Mouse (Mus musculus) CH12.LX (cell line): Measurements from ENCODE around the gene C2cd4c. TPM values are rescaled to one million over a fixed set of nuclear protein-coding genes. Genes with fewer than 3 reads are reported as not detected.

ENCODE experiments used
- DNase-seq: peaks from one replicate; pipeline ENCODE4 v3.0.0-alpha.2; 2013; ENCODE audit errors: extremely low read depth
- H3K27ac ChIP-seq: 2 replicates; pipeline ENCODE4 v1.5.1; 2012; ENCODE audit warnings: low read depth, mild to moderate bottlenecking, control low read depth, moderate library complexity; ENCODE audit not compliant: insufficient read depth
- H3K27me3 ChIP-seq: replicated peaks from 2 replicates; pipeline ENCODE3; 2012; ENCODE audit warnings: inconsistent platforms
- H3K36me3 ChIP-seq, 2 experiments: replicated peaks in 1 of 2; 2 replicates each; pipeline versions ENCODE3 to v1.6.1; 2012; ENCODE audit warnings: inconsistent platforms in 1 of 2, low read length in 1 of 2, mild to moderate bottlenecking in 1 of 2, mixed read lengths in 1 of 2, moderate library complexity in 1 of 2; ENCODE audit not compliant: control insufficient read depth in 1 of 2, insufficient read depth in 1 of 2
- H3K4me1 ChIP-seq, 2 experiments: 2 replicates each; pipeline ENCODE4 v1.6.1; 2012; ENCODE audit warnings: inconsistent platforms in 1 of 2, moderate library complexity in 1 of 2; ENCODE audit not compliant: insufficient read depth in 2 of 2, control insufficient read depth in 1 of 2
- H3K4me2 ChIP-seq: 2 replicates; pipeline ENCODE4 v1.6.1; 2012; ENCODE audit warnings: low read depth, mild to moderate bottlenecking, control low read depth; ENCODE audit not compliant: poor library complexity, insufficient read depth, severe bottlenecking
- H3K4me3 ChIP-seq, 3 experiments: fragments of 150-350 bp in 1 of 3; sonication (generic) in 1 of 3; replicated peaks in 1 of 3; 2 replicates each; pipeline versions ENCODE3 to v1.5.1; 2011 to 2012; ENCODE audit warnings: low read depth in 2 of 3, low read length in 2 of 3, mild to moderate bottlenecking in 2 of 3, moderate library complexity in 2 of 3, control low read depth in 1 of 3, improper control_type of control experiment in 1 of 3, inconsistent platforms in 1 of 3, mixed read lengths in 1 of 3; ENCODE audit not compliant: poor library complexity in 1 of 3
- H3K79me2 ChIP-seq: replicated peaks from 2 replicates; pipeline ENCODE4 v1.6.1; 2012; ENCODE audit warnings: mild to moderate bottlenecking, moderate library complexity; ENCODE audit not compliant: control insufficient read depth, poor library complexity, insufficient read depth, severe bottlenecking; ENCODE audit errors: extremely low read depth
- H3K9ac ChIP-seq: 2 replicates; pipeline ENCODE4 v1.6.1; 2012; ENCODE audit warnings: low read depth, mild to moderate bottlenecking, control low read depth, moderate library complexity; ENCODE audit not compliant: insufficient read depth
- H3K9me3 ChIP-seq: replicated peaks from 2 replicates; pipeline ENCODE3; 2012; ENCODE audit warnings: low read length, inconsistent platforms, mixed read lengths
- E2F4 ChIP-seq: IDR thresholded peaks from 2 replicates; pipeline ENCODE4 v1.6.1; 2011; ENCODE audit warnings: low read depth, low read length, improper control_type of control experiment; ENCODE audit not compliant: insufficient replicate concordance
- GABPA ChIP-seq: IDR thresholded peaks from 2 replicates; pipeline ENCODE4 v1.6.1; 2012; ENCODE audit warnings: low read depth, low read length, improper control_type of control experiment, inconsistent platforms; ENCODE audit not compliant: insufficient replicate concordance
- NRF1 ChIP-seq: IDR thresholded peaks from 2 replicates; pipeline ENCODE4 v1.6.1; 2014; ENCODE audit warnings: low read depth, mild to moderate bottlenecking, inconsistent platforms, low read length, improper control_type of control experiment, moderate library complexity
- SIN3A ChIP-seq: IDR thresholded peaks from 2 replicates; pipeline ENCODE4 v1.6.1; 2012; ENCODE audit warnings: low read length, improper control_type of control experiment, inconsistent platforms
- SMC3 ChIP-seq: IDR thresholded peaks from 2 replicates; pipeline ENCODE4 v1.6.1; 2011; ENCODE audit warnings: low read depth, low read length, improper control_type of control experiment
- dilution Hi-C: fragments of 300-500 bp; cut with MboI; formaldehyde crosslinking; loops from 2 replicates; pipeline ENCODE4 v1.14.3; 2020; ENCODE audit warnings: low sequenced_read_pairs; ENCODE audit not compliant: extremely low pct_unique_long_range_greater_than_20kb, extremely low pct_ligation_motif_present
- in situ Hi-C: fragments of 300-500 bp; cut with MboI; formaldehyde crosslinking; loops from 3 replicates; pipeline ENCODE4 v1.14.3; 2019; ENCODE audit warnings: low sequenced_read_pairs, low pct_ligation_motif_present, low pct_unique_long_range_greater_than_20kb, mixed read lengths
- polyA plus RNA-seq: library from polyadenylated mRNA; unstranded; fragments of >175 nt; gene quantifications from 2 replicates; pipeline ENCODE4 v1.2.1, GENCODE M21; 2012; ENCODE audit warnings: low read depth; ENCODE audit not compliant: insufficient read length
- total RNA-seq, 2 experiments: library from RNA; depleted of rRNA; stranded (reverse); fragments of 300-350 nt in 1 of 2; fragments of >200 nt in 1 of 2; gene quantifications; 2 replicates each; pipeline ENCODE4 v1.2.3; 2012 to 2014

The C2cd4c gene
- total and polyA plus RNA-seq, 3 experiments = 0.04 TPM; not detected in 2

- peaks cover 11 to 28% of the 10 kb centered on the region in 2 experiments for H3K4me1 ChIP-seq
- peaks cover 6% of the 10 kb centered on the region for H3K79me2 ChIP-seq
- H3K4me2 ChIP-seq = no peak overlapping the region
- peaks cover 0 to 4% of the 10 kb centered on the region in 2 experiments for H3K36me3 ChIP-seq
- no peak for DNase-seq
- no peak overlapping the region for H3K27ac ChIP-seq
- no peak for TF ChIP-seq SIN3A
- TF ChIP-seq GABPA = no peak
- TF ChIP-seq E2F4 = no peak
- no peak for TF ChIP-seq NRF1
- no peak for TF ChIP-seq SMC3
- peaks cover 7% of the 10 kb centered on the region for H3K9me3 ChIP-seq
- no peak overlapping the region for H3K9ac ChIP-seq
- H3K4me3 ChIP-seq = no peak overlapping the region
- dilution Hi-C loops = no loop called here
- H3K27me3 ChIP-seq = peaks cover 29% of the 10 kb centered on the region
- in situ Hi-C loops = no loop called here
Measured at GRCm38 (mm10) chr10:79556951-79557350, 56.9 kb downstream of the C2cd4c start.

Other genes starting within 250 kb of the C2cd4c start
- gene Vmn2r83, start 145.3 kb downstream of the C2cd4c start, total RNA-seq (2012; rRNA removed) = not detected in 2 replicates
- gene Vmn2r83, start 145.3 kb downstream of the C2cd4c start, total RNA-seq (2014; rRNA removed) = not detected in 2 replicates
- gene Vmn2r83, start 145.3 kb downstream of the C2cd4c start, polyA plus RNA-seq = not detected in 2 replicates
- gene Plpp2, start 80.2 kb downstream of the C2cd4c start, total RNA-seq (2012; rRNA removed) = 11.8 and 19.3 TPM in 2 replicates
- gene Plpp2, start 80.2 kb downstream of the C2cd4c start, total RNA-seq (2014; rRNA removed) = 10.6 and 11.5 TPM in 2 replicates
- gene Plpp2, start 80.2 kb downstream of the C2cd4c start, polyA plus RNA-seq = 13.9 and 14.5 TPM in 2 replicates
- 26.7 and 27.8 TPM in 2 replicates for gene Mier2, start 58.8 kb downstream of the C2cd4c start, total RNA-seq (2012; rRNA removed)
- 20.7 and 22.4 TPM in 2 replicates for gene Mier2, start 58.8 kb downstream of the C2cd4c start, total RNA-seq (2014; rRNA removed)
- gene Mier2, start 58.8 kb downstream of the C2cd4c start, polyA plus RNA-seq = 25.5 and 30.2 TPM in 2 replicates
- gene Theg, start 26.7 kb downstream of the C2cd4c start, total RNA-seq (2012; rRNA removed) = not detected in 2 replicates
- not detected in 2 replicates for gene Theg, start 26.7 kb downstream of the C2cd4c start, total RNA-seq (2014; rRNA removed)
- not detected in 2 replicates for gene Theg, start 26.7 kb downstream of the C2cd4c start, polyA plus RNA-seq
- not detected in 2 replicates for gene Shc2, start 23.9 kb upstream of the C2cd4c start, total RNA-seq (2012; rRNA removed)
- gene Shc2, start 23.9 kb upstream of the C2cd4c start, total RNA-seq (2014; rRNA removed) = not detected in 2 replicates
- gene Shc2, start 23.9 kb upstream of the C2cd4c start, polyA plus RNA-seq = not detected in 2 replicates
- gene Odf3l2, start 31.7 kb upstream of the C2cd4c start, total RNA-seq (2012; rRNA removed) = not detected in 2 replicates
- gene Odf3l2, start 31.7 kb upstream of the C2cd4c start, total RNA-seq (2014; rRNA removed) = not detected in 2 replicates
- not detected in 2 replicates for gene Odf3l2, start 31.7 kb upstream of the C2cd4c start, polyA plus RNA-seq
- gene Madcam1, start 50.5 kb upstream of the C2cd4c start, total RNA-seq (2012; rRNA removed) = 62.4 and 110 TPM in 2 replicates
- 55.4 and 61.9 TPM in 2 replicates for gene Madcam1, start 50.5 kb upstream of the C2cd4c start, total RNA-seq (2014; rRNA removed)
- gene Madcam1, start 50.5 kb upstream of the C2cd4c start, polyA plus RNA-seq = 167 and 171 TPM in 2 replicates
- gene Tpgs1, start 55.3 kb upstream of the C2cd4c start, total RNA-seq (2012; rRNA removed) = 33.7 and 58.9 TPM in 2 replicates
- gene Tpgs1, start 55.3 kb upstream of the C2cd4c start, total RNA-seq (2014; rRNA removed) = 34.4 and 42.8 TPM in 2 replicates
- gene Tpgs1, start 55.3 kb upstream of the C2cd4c start, polyA plus RNA-seq = 42.0 and 44.5 TPM in 2 replicates
- gene Cdc34, start 68.2 kb upstream of the C2cd4c start, total RNA-seq (2012; rRNA removed) = 335 and 348 TPM in 2 replicates
- 323 and 331 TPM in 2 replicates for gene Cdc34, start 68.2 kb upstream of the C2cd4c start, total RNA-seq (2014; rRNA removed)
- 314 and 354 TPM in 2 replicates for gene Cdc34, start 68.2 kb upstream of the C2cd4c start, polyA plus RNA-seq
- 0.17 and 0.67 TPM in 2 replicates for gene Gzmm, start 75.0 kb upstream of the C2cd4c start, total RNA-seq (2012; rRNA removed)
- 0.45 and 0.59 TPM in 2 replicates for gene Gzmm, start 75.0 kb upstream of the C2cd4c start, total RNA-seq (2014; rRNA removed)
- gene Gzmm, start 75.0 kb upstream of the C2cd4c start, polyA plus RNA-seq = 0.30 and 0.73 TPM in 2 replicates
- 312 and 421 TPM in 2 replicates for gene Bsg, start 90.5 kb upstream of the C2cd4c start, total RNA-seq (2012; rRNA removed)
- gene Bsg, start 90.5 kb upstream of the C2cd4c start, total RNA-seq (2014; rRNA removed) = 617 and 710 TPM in 2 replicates
- 358 and 360 TPM in 2 replicates for gene Bsg, start 90.5 kb upstream of the C2cd4c start, polyA plus RNA-seq
- 1.8 and 2.2 TPM in 2 replicates for gene Hcn2, start 102.6 kb upstream of the C2cd4c start, total RNA-seq (2012; rRNA removed)
- gene Hcn2, start 102.6 kb upstream of the C2cd4c start, total RNA-seq (2014; rRNA removed) = 0.21 and 0.23 TPM in 2 replicates
- gene Hcn2, start 102.6 kb upstream of the C2cd4c start, polyA plus RNA-seq = 0.23 and 0.44 TPM in 2 replicates
- 50.1 and 50.5 TPM in 2 replicates for gene Polrmt, start 132.6 kb upstream of the C2cd4c start, total RNA-seq (2012; rRNA removed)
- 13.5 and 18.1 TPM in 2 replicates for gene Polrmt, start 132.6 kb upstream of the C2cd4c start, total RNA-seq (2014; rRNA removed)
- gene Polrmt, start 132.6 kb upstream of the C2cd4c start, polyA plus RNA-seq = 40.2 and 49.0 TPM in 2 replicates
- gene Fgf22, start 141.1 kb upstream of the C2cd4c start, total RNA-seq (2012; rRNA removed) = not detected in 2 replicates
- gene Fgf22, start 141.1 kb upstream of the C2cd4c start, total RNA-seq (2014; rRNA removed) = not detected in 2 replicates
- not detected in 2 replicates for gene Fgf22, start 141.1 kb upstream of the C2cd4c start, polyA plus RNA-seq
- 67.9 and 74.8 TPM in 2 replicates for gene Rnf126, start 152.9 kb upstream of the C2cd4c start, total RNA-seq (2012; rRNA removed)
- 28.9 and 32.4 TPM in 2 replicates for gene Rnf126, start 152.9 kb upstream of the C2cd4c start, total RNA-seq (2014; rRNA removed)
- 90.7 and 112 TPM in 2 replicates for gene Rnf126, start 152.9 kb upstream of the C2cd4c start, polyA plus RNA-seq
- 0.25 TPM in 2 replicates for gene Fstl3, start 163.2 kb upstream of the C2cd4c start, total RNA-seq (2012; rRNA removed)
- not detected in 2 replicates for gene Fstl3, start 163.2 kb upstream of the C2cd4c start, total RNA-seq (2014; rRNA removed)
- not detected in 2 replicates for gene Fstl3, start 163.2 kb upstream of the C2cd4c start, polyA plus RNA-seq
- 0.08 and 0.21 TPM in 2 replicates for gene Prss57, start 176.9 kb upstream of the C2cd4c start, total RNA-seq (2012; rRNA removed)
- gene Prss57, start 176.9 kb upstream of the C2cd4c start, total RNA-seq (2014; rRNA removed) = not detected in 2 replicates
- not detected in 2 replicates for gene Prss57, start 176.9 kb upstream of the C2cd4c start, polyA plus RNA-seq
- gene Palm, start 179.5 kb upstream of the C2cd4c start, total RNA-seq (2012; rRNA removed) = 3.1 and 5.3 TPM in 2 replicates
- 0.36 and 0.78 TPM in 2 replicates for gene Palm, start 179.5 kb upstream of the C2cd4c start, total RNA-seq (2014; rRNA removed)
- gene Palm, start 179.5 kb upstream of the C2cd4c start, polyA plus RNA-seq = 1.5 and 2.5 TPM in 2 replicates
- not detected in 2 replicates for gene Misp, start 207.0 kb upstream of the C2cd4c start, total RNA-seq (2012; rRNA removed)
- not detected in 2 replicates for gene Misp, start 207.0 kb upstream of the C2cd4c start, total RNA-seq (2014; rRNA removed)
- gene Misp, start 207.0 kb upstream of the C2cd4c start, polyA plus RNA-seq = not detected in 2 replicates
- gene Ptbp1, start 240.4 kb upstream of the C2cd4c start, total RNA-seq (2012; rRNA removed) = 252 and 284 TPM in 2 replicates
- gene Ptbp1, start 240.4 kb upstream of the C2cd4c start, total RNA-seq (2014; rRNA removed) = 261 and 284 TPM in 2 replicates
- 482 and 497 TPM in 2 replicates for gene Ptbp1, start 240.4 kb upstream of the C2cd4c start, polyA plus RNA-seq